In the genomic region with DNA sequence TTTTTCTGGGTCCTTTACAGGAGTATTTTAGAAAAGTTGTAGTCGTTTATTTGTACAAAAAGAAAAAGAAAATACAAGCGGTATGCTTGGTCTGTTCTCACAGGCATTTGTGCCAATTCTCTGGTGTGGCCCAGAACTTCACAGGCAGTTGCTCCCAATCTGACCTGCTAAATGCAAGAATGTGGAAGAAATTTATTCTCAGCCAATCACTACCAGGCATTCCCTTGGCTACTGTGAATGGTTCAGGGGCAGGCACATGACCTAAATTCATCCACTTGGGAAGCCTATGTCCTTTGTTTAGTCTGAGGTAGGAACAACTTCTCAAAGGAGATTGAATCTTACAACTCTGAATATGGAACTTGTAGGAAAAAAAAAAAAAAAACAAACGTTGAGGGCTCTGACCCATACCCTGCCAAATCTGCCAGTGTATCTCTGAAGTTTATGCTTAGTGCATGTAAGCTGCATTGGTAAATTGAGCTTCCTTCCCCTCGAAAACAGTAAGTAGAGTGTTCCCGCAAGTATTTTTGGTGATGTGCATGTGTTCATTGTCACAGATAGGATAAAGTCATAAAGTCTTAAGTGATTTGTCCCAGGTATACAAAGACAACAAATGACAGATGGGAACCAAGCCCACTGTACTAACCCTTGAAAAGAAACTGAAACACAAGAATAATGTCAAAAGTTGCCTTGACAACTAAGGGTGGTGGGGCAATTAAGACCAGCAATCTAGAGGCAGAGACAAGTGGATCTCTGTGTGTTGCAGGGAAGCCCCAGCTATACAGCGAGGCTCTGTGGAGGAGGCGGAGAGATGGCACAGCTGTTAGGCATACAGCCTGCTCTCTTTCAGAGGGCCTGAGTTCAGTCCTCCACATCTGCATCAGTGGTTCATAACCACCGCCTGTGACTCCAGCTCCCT, we compare ENCODE assay signal across 13 mouse cellular contexts. TPM values are rescaled to one million over a fixed set of nuclear protein-coding genes. Genes with fewer than 3 reads are reported as not detected.
DNase-seq lines count a peak whose midpoint lies in the region; ATAC-seq and TF ChIP-seq lines count a peak whose summit lies in the region.
"Had no signal": no experiment of that assay in that cellular context is flagged by ENCODE, and none has a peak within 500 bp of the region (broad histone marks: within the 10 kb centered on the region; RNA-seq: fewer than 3 reads in every experiment).

No protein-coding gene starts in this region.

- WGBS in lung, embryonic 16.5 days = 49% methylated on average over 7 of the region's 8 CpGs
- WGBS in neural tube, embryonic 15.5 days = 24% methylated on average over 8 of the region's 8 CpGs

- no peak for TF ChIP-seq POLR2A in brain, embryonic 14.5 days (IDR thresholded peaks at IDR 0.05; ENCODE audit: borderline replicate concordance, extremely low read depth, insufficient read depth, insufficient read length, poor library complexity, severe bottlenecking)

- H3K9ac ChIP-seq in lung, embryonic 16.5 days (ENCODE audit: low read length) = no peak overlapping the region
- H3K9ac ChIP-seq in neural tube, embryonic 15.5 days (replicated peaks) = no peak overlapping the region

- H3K4me2 ChIP-seq in lung, embryonic 16.5 days (ENCODE audit: low read depth, low read length) = no peak overlapping the region
- no peak overlapping the region for H3K4me2 ChIP-seq in neural tube, embryonic 15.5 days
- H3K4me2 ChIP-seq: liver, embryonic 11.5 days had no signal

- ATAC-seq in lung, embryonic 16.5 days (ENCODE audit: low read depth) = 0 out of 2 replicates have a peak, but pooled peaks have one; percentile 17
- ATAC-seq in neural tube, embryonic 15.5 days (ENCODE audit: low FRiP score) = no peak

- H3K4me1 ChIP-seq in lung, embryonic 16.5 days (replicated peaks; ENCODE audit: control insufficient read depth, insufficient read depth, low read length) = peaks cover 5% of the 10 kb centered on the region
- peaks cover 19% of the 10 kb centered on the region for H3K4me1 ChIP-seq in neural tube, embryonic 15.5 days

- no peaks in the 10 kb centered on the region for H3K27me3 ChIP-seq in lung, embryonic 16.5 days (ENCODE audit: control insufficient read depth, insufficient read depth, low read depth, low read length)
- no peaks in the 10 kb centered on the region for H3K27me3 ChIP-seq in neural tube, embryonic 15.5 days (replicated peaks)

- no peak overlapping the region for H3K4me3 ChIP-seq in lung, embryonic 16.5 days (ENCODE audit: low read length)
- no peak overlapping the region for H3K4me3 ChIP-seq in neural tube, embryonic 15.5 days (replicated peaks)
- H3K4me3 ChIP-seq: erythroblast, embryonic 14.5 days had no signal

- H3K9me3 ChIP-seq in lung, embryonic 16.5 days (ENCODE audit: control insufficient read depth, low read length) = no peaks in the 10 kb centered on the region
- no peaks in the 10 kb centered on the region for H3K9me3 ChIP-seq in neural tube, embryonic 15.5 days (replicated peaks)

- DNase-seq in lung, postnatal 14 days = no peak
- DNase-seq in brain, embryonic 14.5 days (ENCODE audit: low read depth) = peak; percentile 82
- DNase-seq in forelimb bud, embryonic 11.5 days (ENCODE audit: low read depth, low spot score) = peak; percentile 53
- DNase-seq in cerebellum, adult 9-11 months = no peak
- no peak for DNase-seq in frontal cortex, postnatal 36 days (ENCODE audit: low spot score in 2 of 2)
- no peak for DNase-seq in spleen, adult 12 weeks (ENCODE audit: low spot score)
- DNase-seq: layer of hippocampus, adult 9-11 months; right cerebral cortex, postnatal 25 days; thymus, adult 18-20 months had no signal

- no peak for TF ChIP-seq CTCF in brain, embryonic 14.5 days (IDR thresholded peaks at IDR 0.05; ENCODE audit: borderline replicate concordance, extremely low read depth, insufficient read depth, insufficient read length)

- peak overlapping the region; percentile 39 for H3K27ac ChIP-seq in lung, embryonic 16.5 days (ENCODE audit: low read length)
- peak overlapping the region; percentile 49; the same call in 1 of the 2 replicates for H3K27ac ChIP-seq in neural tube, embryonic 15.5 days (replicated peaks)

- no peaks in the 10 kb centered on the region for H3K36me3 ChIP-seq in lung, embryonic 16.5 days (ENCODE audit: control insufficient read depth, insufficient read depth, low read length)
- no peaks in the 10 kb centered on the region for H3K36me3 ChIP-seq in neural tube, embryonic 15.5 days

RNA-seq across cellular contexts. Expression of a gene that starts 2.7 kb away (rescaled TPM):
- polyA plus RNA-seq in lung, embryonic 16.5 days (2015; fragmentation: Nextera tagmentation; extraction: Ambion mirVana) = 437 and 492 TPM in 2 replicates
- 125 and 197 TPM in 2 replicates for polyA plus RNA-seq in brain, embryonic 14.5 days (2012; rRNA removed)
- 120 and 190 TPM in 2 replicates for polyA plus RNA-seq in neural tube, embryonic 15.5 days (2015; fragmentation: Nextera tagmentation; extraction: Ambion mirVana)

RNA-seq across cellular contexts. Expression of a gene that starts 23.5 kb away (rescaled TPM):
- polyA plus RNA-seq in lung, embryonic 16.5 days (2015; fragmentation: Nextera tagmentation; extraction: Ambion mirVana) = 4.4 and 5.1 TPM in 2 replicates
- polyA plus RNA-seq in brain, embryonic 14.5 days (2012; rRNA removed) = 4.4 and 5.3 TPM in 2 replicates
- 6.6 and 7.6 TPM in 2 replicates for polyA plus RNA-seq in neural tube, embryonic 15.5 days (2015; fragmentation: Nextera tagmentation; extraction: Ambion mirVana)
- polyA plus RNA-seq: erythroblast, embryonic 14.5 days had no signal

Comparison
In these comparisons a context has a peak if more than half of its experiments do, and no peak if none do; other contexts are left out.
1. DNase-seq: peak in brain, embryonic 14.5 days (single experiment) and forelimb bud, embryonic 11.5 days (single experiment); none in lung, postnatal 14 days (single experiment), cerebellum, adult 9-11 months (single experiment), frontal cortex, postnatal 36 days (0 of 2) and spleen, adult 12 weeks (single experiment).